8 mouse cellular contexts compared by ENCODE assay signal in genomic region chr16:87441089-87441488, GRCm38 (mm10). TPM values are rescaled to one million over a fixed set of nuclear protein-coding genes. Genes with fewer than 3 reads are reported as not detected.
DNase-seq lines count a peak whose midpoint lies in the region; ATAC-seq and TF ChIP-seq lines count a peak whose summit lies in the region.

No protein-coding gene starts in this region.

- H3K27me3 ChIP-seq in MEL (ENCODE audit: control insufficient read depth in 1 of 2, insufficient read depth in 2 of 2, low read length in 2 of 2): no peaks in the 10 kb centered on the region

- peak in 2 of 3 experiments; percentile 41 to 56; a peak in 4 of 6 replicates for TF ChIP-seq CTCF in MEL (IDR thresholded peaks at IDR 0.05 in 2 of 3, conservative IDR thresholded peaks at IDR 0.05 in 1 of 3; ENCODE audit: control insufficient read depth in 1 of 3, insufficient read depth in 1 of 3, low read depth in 2 of 3, low read length in 3 of 3, poor library complexity in 1 of 3, severe bottlenecking in 1 of 3)

- peaks cover 0 to 3% of the 10 kb centered on the region in 2 experiments; a peak in 2 of 4 replicates for H3K36me3 ChIP-seq in MEL (ENCODE audit: control insufficient read depth in 1 of 2, insufficient read depth in 2 of 2, low read length in 2 of 2)

- no peaks in the 10 kb centered on the region; the same call in 1 of the 2 replicates for H3K79me2 ChIP-seq in MEL (ENCODE audit: control insufficient read depth, insufficient read depth, low read length, poor library complexity)

- peak overlapping the region; percentile 81 to 86 for H3K4me3 ChIP-seq in MEL (ENCODE audit: control insufficient read depth in 1 of 2, insufficient read depth in 1 of 2, low read depth in 2 of 2, low read length in 2 of 2)

- no peaks in the 10 kb centered on the region for H3K9me3 ChIP-seq in MEL (replicated peaks; ENCODE audit: insufficient read depth, low read length)

- no peak for DNase-seq in frontal cortex, postnatal 14 days (ENCODE audit: low spot score in 2 of 2)
- DNase-seq in MEL (ENCODE audit: low read depth, low spot score): peak; percentile 59
- DNase-seq in kidney, adult 18-20 months: peak; percentile 34
- DNase-seq in lung, postnatal 36 days: peak; percentile 37
- DNase-seq in thymus, postnatal 25 days: peak; percentile 34
- no peak for DNase-seq in layer of hippocampus, adult 8-10 months (ENCODE audit: low spot score in 2 of 2)

- peaks cover 2 to 10% of the 10 kb centered on the region in 2 experiments for H3K4me1 ChIP-seq in MEL (ENCODE audit: control insufficient read depth in 1 of 2, insufficient read depth in 2 of 2, low read length in 2 of 2)

- no peak for TF ChIP-seq EP300 in MEL (IDR thresholded peaks at IDR 0.05; ENCODE audit: low read depth in 1 of 2, low read length in 2 of 2)

- TF ChIP-seq POLR2A in MEL (IDR thresholded peaks at IDR 0.05; ENCODE audit: control insufficient read depth in 1 of 2, insufficient read depth in 1 of 2, low read depth in 1 of 2, low read length in 2 of 2, poor library complexity in 1 of 2): no peak

- ATAC-seq in frontal cortex, adult (ENCODE audit: low TSS enrichment): peak; percentile 32
- ATAC-seq in erythroid progenitor cell, adult 5-6 weeks (replicated peaks; ENCODE audit: low FRiP score, poor library complexity, severe bottlenecking): peak; percentile 36

- peak overlapping the region; percentile 85 for H3K27ac ChIP-seq in MEL (ENCODE audit: control insufficient read depth, low read depth, low read length)

- no peak; the same call in 1 of the 2 replicates for TF ChIP-seq RAD21 in MEL (IDR thresholded peaks at IDR 0.05; ENCODE audit: low read depth, low read length)

- peak overlapping the region; percentile 90 for H3K9ac ChIP-seq in MEL (ENCODE audit: control insufficient read depth, low read depth, low read length, poor library complexity, severe bottlenecking)

TF ChIP-seq in MEL, 35 proteins besides CTCF, POLR2A, EP300 and RAD21:
- 0 out of 2 replicates have a peak, but pooled peaks have one; percentile 28 for TF ChIP-seq ELF1 (IDR thresholded peaks at IDR 0.05; ENCODE audit: low read depth, low read length)
- peak; percentile 69 for TF ChIP-seq MAX (IDR thresholded peaks at IDR 0.05; ENCODE audit: low read length)
- no peak for TF ChIP-seq SIN3A (IDR thresholded peaks at IDR 0.05; ENCODE audit: low read length)

RNA-seq across cellular contexts. Expression of gene Rwdd2b, which starts 0.7 kb away (rescaled TPM):
- total RNA-seq in MEL (2012; rRNA removed): 9.0 and 11.3 TPM in 2 replicates
- 10 to 100 TPM in 1 of 2 experiments, not detected in 1; 17.2 TPM for polyA plus RNA-seq in MEL (2012; ENCODE audit: insufficient read depth in 1 of 2, insufficient read length in 2 of 2, low read depth in 1 of 2, low replicate concordance in 2 of 2, missing spikeins in 1 of 2)
- 1.3 TPM in 1 of 2 replicates, not detected in the other for total RNA-seq in erythroid progenitor cell, adult 5-6 weeks (2015; ENCODE audit: low replicate concordance)
- total RNA-seq in erythroid progenitor cell, adult 5-6 weeks (2017; ENCODE audit: low replicate concordance): 1.4 and 4.2 TPM in 2 replicates
- total RNA-seq in layer of hippocampus, adult 8-10 months (2022): 10 to 100 TPM in 2 of 4 experiments, 1 to 10 TPM in 2; 8.7 to 11.8 (median 10.2) TPM

RNA-seq across cellular contexts. Expression of gene Ltn1, which starts 8.7 kb away (rescaled TPM):
- 16.0 and 16.4 TPM in 2 replicates for total RNA-seq in MEL (2012; rRNA removed)
- 10 to 100 TPM; 22.3 to 55.9 TPM for polyA plus RNA-seq in MEL (2012; ENCODE audit: insufficient read depth in 1 of 2, insufficient read length in 2 of 2, low read depth in 1 of 2, low replicate concordance in 2 of 2, missing spikeins in 1 of 2)
- total RNA-seq in erythroid progenitor cell, adult 5-6 weeks (2015; ENCODE audit: low replicate concordance): 12.6 and 19.1 TPM in 2 replicates
- 11.9 and 14.1 TPM in 2 replicates for total RNA-seq in erythroid progenitor cell, adult 5-6 weeks (2017; ENCODE audit: low replicate concordance)
- 10 to 100 TPM; 40.0 to 50.7 (median 44.1) TPM for total RNA-seq in layer of hippocampus, adult 8-10 months (2022)

RNA-seq across cellular contexts. Expression of gene Usp16, which starts 13.4 kb away (rescaled TPM):
- 75.7 and 76.4 TPM in 2 replicates for total RNA-seq in MEL (2012; rRNA removed)
- 100 to 1,000 TPM in 1 of 2 experiments, 10 to 100 TPM in 1; 66.6 to 256 TPM for polyA plus RNA-seq in MEL (2012; ENCODE audit: insufficient read depth in 1 of 2, insufficient read length in 2 of 2, low read depth in 1 of 2, low replicate concordance in 2 of 2, missing spikeins in 1 of 2)
- 41.9 and 65.2 TPM in 2 replicates for total RNA-seq in erythroid progenitor cell, adult 5-6 weeks (2015; ENCODE audit: low replicate concordance)
- total RNA-seq in erythroid progenitor cell, adult 5-6 weeks (2017; ENCODE audit: low replicate concordance): 26.8 and 33.0 TPM in 2 replicates
- total RNA-seq in layer of hippocampus, adult 8-10 months (2022): 10 to 100 TPM; 43.4 to 53.5 (median 48.7) TPM

RNA-seq across cellular contexts. Expression of gene Cct8, which starts 54.6 kb away (rescaled TPM):
- 393 and 428 TPM in 2 replicates for total RNA-seq in MEL (2012; rRNA removed)
- 1,000 to 10,000 TPM in 1 of 2 experiments, 100 to 1,000 TPM in 1; 812 to 1,102 TPM for polyA plus RNA-seq in MEL (2012; ENCODE audit: insufficient read depth in 1 of 2, insufficient read length in 2 of 2, low read depth in 1 of 2, low replicate concordance in 2 of 2, missing spikeins in 1 of 2)
- total RNA-seq in erythroid progenitor cell, adult 5-6 weeks (2015; ENCODE audit: low replicate concordance): 74.6 and 75.0 TPM in 2 replicates
- 152 and 166 TPM in 2 replicates for total RNA-seq in erythroid progenitor cell, adult 5-6 weeks (2017; ENCODE audit: low replicate concordance)
- 100 to 1,000 TPM; 174 to 197 (median 187) TPM for total RNA-seq in layer of hippocampus, adult 8-10 months (2022)

Comparison
In these comparisons a context has a peak if more than half of its experiments do, and no peak if none do; other contexts are left out.
1. DNase-seq: peak in MEL (single experiment), kidney, adult 18-20 months (single experiment), lung, postnatal 36 days (single experiment) and thymus, postnatal 25 days (single experiment); none in frontal cortex, postnatal 14 days (0 of 2) and layer of hippocampus, adult 8-10 months (0 of 2).